Mouse (Mus musculus): ENCODE measurements around the gene Cyfip2. TPM values are rescaled to one million over a fixed set of nuclear protein-coding genes. Genes with fewer than 3 reads are reported as not detected.

The Cyfip2 gene
- polyA plus RNA-seq, 1 experiment from 2014 or later = 6.1 TPM

DNA sequence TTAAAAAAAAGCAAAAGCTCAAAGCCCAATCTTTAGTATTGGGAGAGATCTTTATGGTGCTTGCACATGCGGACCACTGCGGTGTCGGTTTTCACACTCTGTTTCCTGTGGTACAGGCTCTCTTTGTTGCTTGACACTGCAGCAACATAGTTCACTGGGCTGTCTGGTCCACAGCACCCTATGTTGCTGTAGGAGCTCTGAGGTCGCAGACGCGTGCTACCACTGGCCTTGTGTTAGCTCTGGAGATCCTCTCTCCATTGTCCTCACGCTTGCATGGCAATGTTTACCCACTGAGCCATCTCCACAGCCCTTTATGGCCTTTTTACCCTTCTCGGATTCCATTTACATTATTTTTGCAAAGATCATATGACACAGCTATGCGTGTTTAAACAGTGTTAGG lies 43.3 kb downstream of the Cyfip2 start:
- Histone ChIP-seq H3K9ac (replicated peaks) (no peak overlapping the region), H3K36me3 (replicated peaks; ENCODE audit: insufficient read depth, low read length) (peaks cover 30% of the 10 kb centered on the region), H3K9me3 (ENCODE audit: low read length) (no peaks in the 10 kb centered on the region), H3K4me1 (ENCODE audit: insufficient read depth) (no peaks in the 10 kb centered on the region), H3K27ac (ENCODE audit: low read depth) (no peak overlapping the region), H3K27me3 (ENCODE audit: insufficient read depth, low read length) (no peaks in the 10 kb centered on the region), H3K4me3 (ENCODE audit: low read depth, low read length) (no peak overlapping the region), H3K4me2 (ENCODE audit: low read depth, low read length) (no peak overlapping the region)
- DNase-seq = no peak
- WGBS (ENCODE audit: insufficient replicate concordance) = 82% methylated on average over 9 of the region's 9 CpGs
- no peak for TF ChIP-seq EP300 (IDR thresholded peaks at IDR 0.05; ENCODE audit: low read depth)
- TF ChIP-seq CTCF (IDR thresholded peaks at IDR 0.05; ENCODE audit: low read depth) = no peak
- ATAC-seq = no peak

- DNase-seq = peak; percentile 64
- Histone ChIP-seq H3K36me3 (replicated peaks; ENCODE audit: insufficient read depth, low read length) (peaks cover 28% of the 10 kb centered on the region), H3K27ac (ENCODE audit: low read depth) (no peak overlapping the region), H3K4me2 (ENCODE audit: low read depth, low read length) (no peak overlapping the region), H3K27me3 (ENCODE audit: insufficient read depth, low read length) (no peaks in the 10 kb centered on the region), H3K9ac (replicated peaks) (no peak overlapping the region), H3K4me1 (ENCODE audit: insufficient read depth) (no peaks in the 10 kb centered on the region), H3K4me3 (ENCODE audit: low read depth, low read length) (no peak overlapping the region), H3K9me3 (ENCODE audit: low read length) (no peaks in the 10 kb centered on the region)
- peak; percentile 45; the same call in 1 of the 2 replicates for ATAC-seq
- TF ChIP-seq CTCF (IDR thresholded peaks at IDR 0.05; ENCODE audit: low read depth) = peak; percentile 86
- TF ChIP-seq EP300 (IDR thresholded peaks at IDR 0.05; ENCODE audit: low read depth) = no peak
- 21% methylated on average over 7 of the region's 7 CpGs for WGBS (ENCODE audit: insufficient replicate concordance)
Observed at GRCm38 (mm10) chr11:46268991-46269390, 43.7 kb downstream of the Cyfip2 start.

GRCm38 (mm10) chr11:46265031-46265786 lies 47.5 kb downstream of the Cyfip2 start:
- peak; percentile 38; the same call in 1 of the 2 replicates for ATAC-seq
- Histone ChIP-seq H3K9me3 (ENCODE audit: low read length) (no peaks in the 10 kb centered on the region), H3K4me3 (ENCODE audit: low read depth, low read length) (no peak overlapping the region), H3K9ac (replicated peaks) (no peak overlapping the region), H3K36me3 (replicated peaks; ENCODE audit: insufficient read depth, low read length) (peaks cover 32% of the 10 kb centered on the region), H3K27me3 (ENCODE audit: insufficient read depth, low read length) (no peaks in the 10 kb centered on the region), H3K4me2 (ENCODE audit: low read depth, low read length) (no peak overlapping the region), H3K27ac (ENCODE audit: low read depth) (no peak overlapping the region), H3K4me1 (ENCODE audit: insufficient read depth) (no peaks in the 10 kb centered on the region)
- 77% methylated on average over 11 of the region's 11 CpGs for WGBS (ENCODE audit: insufficient replicate concordance)
- no peak for DNase-seq
- TF ChIP-seq CTCF (IDR thresholded peaks at IDR 0.05; ENCODE audit: low read depth) (no peak), EP300 (IDR thresholded peaks at IDR 0.05; ENCODE audit: low read depth) (no peak)

DNA sequence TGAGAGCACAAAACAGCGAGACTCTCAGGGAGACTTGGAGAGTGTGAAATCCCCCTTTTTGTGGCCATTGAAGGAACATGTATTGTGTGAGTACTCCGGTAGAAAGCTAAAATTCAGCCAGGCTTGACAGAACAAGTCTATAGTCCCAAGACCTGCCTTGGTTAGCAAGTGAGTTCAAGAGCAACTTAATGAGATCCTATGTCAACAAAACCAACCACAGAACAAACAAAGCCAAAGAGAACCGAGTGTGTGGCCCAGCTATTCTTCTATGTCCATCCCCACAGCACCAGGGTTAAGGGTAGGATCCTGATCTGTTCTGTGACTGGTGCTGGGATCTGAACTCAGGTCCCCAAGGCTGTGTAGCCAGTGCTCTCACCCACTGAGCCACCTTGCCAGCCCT lies 48.1 kb downstream of the Cyfip2 start:
- no peaks in the 10 kb centered on the region for H3K9me3 ChIP-seq (ENCODE audit: low read length)
- no peak for TF ChIP-seq CTCF (IDR thresholded peaks at IDR 0.05; ENCODE audit: low read depth)
- no peak for TF ChIP-seq EP300 (IDR thresholded peaks at IDR 0.05; ENCODE audit: low read depth)
- DNase-seq (no peak), ATAC-seq (no peak)
- H3K9ac ChIP-seq (replicated peaks) = no peak overlapping the region
- no peak overlapping the region for H3K27ac ChIP-seq (ENCODE audit: low read depth)
- H3K36me3 ChIP-seq (replicated peaks; ENCODE audit: insufficient read depth, low read length) = peaks cover 26% of the 10 kb centered on the region
- no peak overlapping the region for H3K4me2 ChIP-seq (ENCODE audit: low read depth, low read length)
- H3K4me1 ChIP-seq (ENCODE audit: insufficient read depth) = no peaks in the 10 kb centered on the region
- H3K27me3 ChIP-seq (ENCODE audit: insufficient read depth, low read length) = no peaks in the 10 kb centered on the region
- no peak overlapping the region for H3K4me3 ChIP-seq (ENCODE audit: low read depth, low read length)
- 76% methylated on average over 3 of the region's 3 CpGs for WGBS (ENCODE audit: insufficient replicate concordance)

DNA sequence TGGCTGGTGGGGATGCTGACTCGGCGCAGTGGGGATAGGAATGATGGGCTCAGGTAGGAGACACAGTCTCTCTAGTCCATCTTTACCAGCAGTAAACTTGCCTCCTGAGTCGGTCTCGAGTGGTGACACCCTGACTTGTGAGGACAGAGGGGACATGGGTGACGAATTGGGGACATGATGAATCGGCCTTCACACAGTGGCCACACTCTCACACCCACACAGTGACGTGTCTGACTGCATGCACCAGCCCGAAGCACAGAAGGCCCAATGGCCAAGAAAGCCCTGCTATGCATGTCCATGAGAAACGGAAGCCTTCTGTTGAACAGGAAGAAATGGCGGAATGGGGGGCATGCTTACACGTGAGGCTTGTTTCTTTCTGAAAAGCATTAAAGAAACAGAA lies 49.4 kb downstream of the Cyfip2 start:
- H3K27me3 ChIP-seq (ENCODE audit: insufficient read depth, low read length) = no peaks in the 10 kb centered on the region
- H3K9ac ChIP-seq (replicated peaks) = no peak overlapping the region
- H3K4me2 ChIP-seq (ENCODE audit: low read depth, low read length) = no peak overlapping the region
- DNase-seq (no peak), ATAC-seq (no peak)
- no peaks in the 10 kb centered on the region for H3K9me3 ChIP-seq (ENCODE audit: low read length)
- TF ChIP-seq EP300 (IDR thresholded peaks at IDR 0.05; ENCODE audit: low read depth) (no peak), CTCF (IDR thresholded peaks at IDR 0.05; ENCODE audit: low read depth) (no peak)
- WGBS (ENCODE audit: insufficient replicate concordance) = 80% methylated on average over 11 of the region's 11 CpGs
- no peak overlapping the region for H3K27ac ChIP-seq (ENCODE audit: low read depth)
- H3K36me3 ChIP-seq (replicated peaks; ENCODE audit: insufficient read depth, low read length) = peaks cover 26% of the 10 kb centered on the region
- no peak overlapping the region for H3K4me3 ChIP-seq (ENCODE audit: low read depth, low read length)
- no peaks in the 10 kb centered on the region for H3K4me1 ChIP-seq (ENCODE audit: insufficient read depth)

DNA sequence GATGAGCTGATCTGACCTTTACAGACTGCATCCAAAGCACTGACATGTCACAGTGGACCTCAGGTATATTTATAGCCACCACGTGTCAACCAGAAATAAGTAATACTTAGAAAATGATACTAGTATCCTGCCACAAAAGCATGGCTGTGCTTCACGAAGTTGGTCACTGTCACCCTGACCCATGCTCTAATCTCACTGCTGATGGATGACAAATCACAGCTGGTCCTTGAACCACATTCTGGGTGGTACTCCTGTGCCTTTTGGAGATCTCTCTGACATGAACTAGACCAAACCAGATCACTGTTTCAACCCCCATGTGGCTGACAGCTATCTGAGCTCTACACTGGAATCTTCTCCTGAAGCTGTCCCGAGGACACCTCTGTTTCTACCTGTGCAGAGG lies 49.8 kb downstream of the Cyfip2 start:
- no peak for TF ChIP-seq CTCF (IDR thresholded peaks at IDR 0.05; ENCODE audit: low read depth)
- TF ChIP-seq EP300 (IDR thresholded peaks at IDR 0.05; ENCODE audit: low read depth) = no peak
- Histone ChIP-seq H3K36me3 (replicated peaks; ENCODE audit: insufficient read depth, low read length) (peaks cover 24% of the 10 kb centered on the region), H3K9me3 (ENCODE audit: low read length) (no peaks in the 10 kb centered on the region), H3K4me1 (ENCODE audit: insufficient read depth) (no peaks in the 10 kb centered on the region), H3K9ac (replicated peaks) (no peak overlapping the region), H3K4me2 (ENCODE audit: low read depth, low read length) (no peak overlapping the region), H3K27ac (ENCODE audit: low read depth) (no peak overlapping the region), H3K4me3 (ENCODE audit: low read depth, low read length) (no peak overlapping the region), H3K27me3 (ENCODE audit: insufficient read depth, low read length) (no peaks in the 10 kb centered on the region)
- DNase-seq = no peak
- no peak for ATAC-seq
- 65% methylated on average over 3 of the region's 3 CpGs for WGBS (ENCODE audit: insufficient replicate concordance)

All from liver, postnatal 0 days (tissue).